Mouse (Mus musculus): ENCODE measurements around the gene Gm5862. TPM values are rescaled to one million over a fixed set of nuclear protein-coding genes. Genes with fewer than 3 reads are reported as not detected.

Gene Gm5862
- polyA plus RNA-seq (2012; rRNA removed; ENCODE audit: low replicate concordance), result not detected in 2 replicates

GRCm38 (mm10) chr5:26022816-26023215, at the start of gene Gm5862:
Gene Gm5862 (minus strand): TSS chr5:26022916.

DNA sequence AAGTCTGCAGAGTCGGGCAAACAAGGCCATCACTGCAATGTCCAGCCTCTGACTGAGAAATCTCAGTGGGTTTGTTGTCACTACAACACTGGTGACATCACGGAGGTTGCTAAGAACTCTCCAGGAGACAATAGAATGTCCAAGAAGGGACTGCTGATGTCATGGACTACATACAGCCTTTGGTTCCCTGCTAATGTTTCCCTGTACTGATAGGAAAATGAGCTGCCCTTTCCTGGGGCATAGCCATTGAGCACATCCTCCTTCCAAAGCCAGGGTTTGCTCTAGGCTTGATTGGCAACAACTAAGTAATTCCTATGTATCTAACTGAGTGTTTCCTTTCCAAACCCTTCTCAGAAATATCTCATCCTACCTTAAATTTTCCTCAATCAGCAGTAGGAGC, 35.8 kb upstream of the Gm5862 start, which contains the start of gene Gm7347:
Gene Gm7347 (minus strand): TSS at position 101 of the 400 bp plus-strand sequence.

DNA sequence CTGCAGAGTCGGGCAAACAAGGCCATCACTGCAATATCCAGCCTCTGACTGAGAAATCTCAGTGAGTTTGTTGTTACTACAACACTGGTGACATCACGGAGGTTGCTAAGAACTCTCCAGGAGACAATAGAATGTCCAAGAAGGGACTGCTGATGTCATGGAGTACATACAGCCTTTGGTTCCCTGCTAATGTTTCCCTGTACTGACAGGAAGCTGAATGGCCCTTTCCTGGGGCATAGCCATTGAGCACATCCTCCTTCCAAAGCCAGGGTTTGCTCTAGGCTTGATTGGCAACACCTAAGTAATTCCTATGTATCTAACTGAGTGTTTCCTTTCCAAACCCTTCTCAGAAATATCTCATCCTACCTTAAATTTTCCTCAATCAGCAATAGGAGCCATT, 16.7 kb upstream of the Gm5862 start, which contains the start of gene Speer4a:
Gene Speer4a (minus strand): TSS at position 101 of the 400 bp plus-strand sequence.

GRCm38 (mm10) chr5:26004698-26005097, 18.0 kb downstream of the Gm5862 start, which contains the start of gene Gm1979:
Gene Gm1979 (minus strand): TSS chr5:26004798.

DNA sequence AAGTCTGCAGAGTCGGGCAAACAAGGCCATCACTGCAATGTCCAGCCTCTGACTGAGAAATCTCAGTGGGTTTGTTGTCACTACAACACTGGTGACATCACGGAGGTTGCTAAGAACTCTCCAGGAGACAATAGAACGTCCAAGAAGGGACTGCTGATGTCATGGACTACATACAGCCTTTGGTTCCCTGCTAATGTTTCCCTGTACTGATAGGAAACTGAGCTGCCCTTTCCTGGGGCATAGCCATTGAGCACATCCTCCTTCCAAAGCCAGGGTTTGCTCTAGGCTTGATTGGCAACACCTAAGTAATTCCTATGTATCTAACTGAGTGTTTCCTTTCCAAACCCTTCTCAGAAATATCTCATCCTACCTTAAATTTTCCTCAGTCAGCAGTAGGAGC, 34.2 kb downstream of the Gm5862 start, which contains the start of gene Gm21698:
Gene Gm21698 (minus strand): TSS at position 101 of the 400 bp plus-strand sequence.

GRCm38 (mm10) chr5:25972563-25972962, 50.2 kb downstream of the Gm5862 start, which contains the start of gene Gm21680:
Gene Gm21680 (minus strand): TSS chr5:25972663.

Other genes with a start within 250 kb of the Gm5862 start
- gene Gm21663, start 80.5 kb downstream of the Gm5862 start, polyA plus RNA-seq (2012; rRNA removed; ENCODE audit: low replicate concordance), result not detected in 2 replicates
- gene Gm21671, start 68.5 kb downstream of the Gm5862 start, polyA plus RNA-seq (2012; rRNA removed; ENCODE audit: low replicate concordance), result not detected in 2 replicates
- not detected in 2 replicates for gene Gm21680, start 50.3 kb downstream of the Gm5862 start, polyA plus RNA-seq (2012; rRNA removed; ENCODE audit: low replicate concordance)
- not detected in 2 replicates for gene Gm21698, start 34.3 kb downstream of the Gm5862 start, polyA plus RNA-seq (2012; rRNA removed; ENCODE audit: low replicate concordance)
- not detected in 2 replicates for gene Gm1979, start 18.1 kb downstream of the Gm5862 start, polyA plus RNA-seq (2012; rRNA removed; ENCODE audit: low replicate concordance)
- gene Speer4a, start 16.6 kb upstream of the Gm5862 start, polyA plus RNA-seq (2012; rRNA removed; ENCODE audit: low replicate concordance), result not detected in 2 replicates
- not detected in 2 replicates for gene Gm7347, start 35.7 kb upstream of the Gm5862 start, polyA plus RNA-seq (2012; rRNA removed; ENCODE audit: low replicate concordance)
- not detected in 2 replicates for gene Gm10471, start 66.4 kb upstream of the Gm5862 start, polyA plus RNA-seq (2012; rRNA removed; ENCODE audit: low replicate concordance)
- gene 5031410I06Rik, start 82.4 kb upstream of the Gm5862 start, polyA plus RNA-seq (2012; rRNA removed; ENCODE audit: low replicate concordance), result not detected in 2 replicates
- not detected in 2 replicates for gene Gm10220, start 98.5 kb upstream of the Gm5862 start, polyA plus RNA-seq (2012; rRNA removed; ENCODE audit: low replicate concordance)
- not detected in 2 replicates for gene Gm7361, start 234.8 kb upstream of the Gm5862 start, polyA plus RNA-seq (2012; rRNA removed; ENCODE audit: low replicate concordance)